Mouse (Mus musculus) embryonic fibroblast, embryonic 13.5 days (primary cell): ENCODE measurements around the gene Wnt2b.

Experiments used
- CTCF ChIP-seq: IDR thresholded peaks from 2 replicates; pipeline ENCODE4 v1.5.1; 2011; ENCODE audit warnings: mild to moderate bottlenecking, control low read depth, low read length, moderate library complexity, borderline replicate concordance; ENCODE audit not compliant: insufficient read depth
- POLR2A ChIP-seq: IDR thresholded peaks from 2 replicates; pipeline ENCODE4 v1.6.1; 2011; ENCODE audit warnings: low read depth, mild to moderate bottlenecking, control low read depth, low read length, moderate library complexity

- TF ChIP-seq CTCF (no peak), POLR2A (no peak)
Observed at GRCm38 (mm10) chr3:105003960-105004463, 42.3 kb upstream of the Wnt2b start.
